Mouse (Mus musculus): Measurements from ENCODE around the gene Golga5. TPM values are rescaled to one million over a fixed set of nuclear protein-coding genes. Genes with fewer than 3 reads are reported as not detected.

Gene Golga5
- total and polyA plus RNA-seq, 2 experiments from 2014 or later: 20.8 to 23.0 TPM

GRCm38 (mm10) chr12:102517647-102518046, 48.7 kb downstream of the Golga5 start:
- 75% methylated on average over 13 of the region's 13 CpGs for WGBS
- DNase-seq (ENCODE audit: low spot score): no peak
- Histone ChIP-seq H3K4me2 (ENCODE audit: low read depth, low read length, poor library complexity, severe bottlenecking) (no peak overlapping the region), H3K27ac (ENCODE audit: low read depth, low read length) (no peak overlapping the region), H3K4me1 (ENCODE audit: insufficient read depth, low read length) (no peaks in the 10 kb centered on the region), H3K4me3 (ENCODE audit: low read depth, low read length) (no peak overlapping the region), H3K27me3 (ENCODE audit: insufficient read depth, low read length) (no peaks in the 10 kb centered on the region), H3K9ac (replicated peaks; ENCODE audit: low read length, poor library complexity, severe bottlenecking) (no peak overlapping the region), H3K36me3 (ENCODE audit: insufficient read depth, low read length) (no peaks in the 10 kb centered on the region), H3K9me3 (ENCODE audit: low read length) (no peaks in the 10 kb centered on the region)
- TF ChIP-seq CTCF (IDR thresholded peaks at IDR 0.05): no peak
- ATAC-seq (ENCODE audit: low FRiP score): no peak

- Histone ChIP-seq H3K27ac (ENCODE audit: low read depth, low read length) (no peak overlapping the region), H3K9ac (replicated peaks; ENCODE audit: low read length, poor library complexity, severe bottlenecking) (no peak overlapping the region), H3K4me3 (ENCODE audit: low read depth, low read length) (no peak overlapping the region), H3K27me3 (ENCODE audit: insufficient read depth, low read length) (no peaks in the 10 kb centered on the region), H3K4me1 (ENCODE audit: insufficient read depth, low read length) (no peaks in the 10 kb centered on the region), H3K4me2 (ENCODE audit: low read depth, low read length, poor library complexity, severe bottlenecking) (no peak overlapping the region), H3K9me3 (ENCODE audit: low read length) (no peaks in the 10 kb centered on the region), H3K36me3 (ENCODE audit: insufficient read depth, low read length) (no peaks in the 10 kb centered on the region)
- 92% methylated on average over 12 of the region's 12 CpGs for whole genome bisulfite sequencing
- DNase-seq (ENCODE audit: low spot score): no peak
- no peak for TF ChIP-seq CTCF (IDR thresholded peaks at IDR 0.05)
- no peak for ATAC-seq (ENCODE audit: low FRiP score)
Observed at GRCm38 (mm10) chr12:102519929-102520720, 51.2 kb downstream of the Golga5 start.

- no peaks in the 10 kb centered on the region for H3K27me3 ChIP-seq (ENCODE audit: insufficient read depth, low read length)
- no peak for TF ChIP-seq CTCF (IDR thresholded peaks at IDR 0.05)
- no peaks in the 10 kb centered on the region for H3K4me1 ChIP-seq (ENCODE audit: insufficient read depth, low read length)
- H3K36me3 ChIP-seq (ENCODE audit: insufficient read depth, low read length): no peaks in the 10 kb centered on the region
- H3K9me3 ChIP-seq (ENCODE audit: low read length): no peaks in the 10 kb centered on the region
- no peak overlapping the region for H3K9ac ChIP-seq (replicated peaks; ENCODE audit: low read length, poor library complexity, severe bottlenecking)
- WGBS: 38% methylated on average over 13 of the region's 13 CpGs
- no peak overlapping the region; the same call in 1 of the 2 replicates for H3K27ac ChIP-seq (ENCODE audit: low read depth, low read length)
- H3K4me3 ChIP-seq (ENCODE audit: low read depth, low read length): no peak overlapping the region
- DNase-seq (ENCODE audit: low spot score): peak; percentile 77
- peak; percentile 34; the same call in 1 of the 2 replicates for ATAC-seq (ENCODE audit: low FRiP score)
- H3K4me2 ChIP-seq (ENCODE audit: low read depth, low read length, poor library complexity, severe bottlenecking): no peak overlapping the region
Observed at GRCm38 (mm10) chr12:102521777-102522319, 52.9 kb downstream of the Golga5 start.

GRCm38 (mm10) chr12:102524216-102524615, 55.3 kb downstream of the Golga5 start:
- H3K9me3 ChIP-seq (ENCODE audit: low read length): no peaks in the 10 kb centered on the region
- no peak for DNase-seq (ENCODE audit: low spot score)
- no peaks in the 10 kb centered on the region for H3K27me3 ChIP-seq (ENCODE audit: insufficient read depth, low read length)
- ATAC-seq (ENCODE audit: low FRiP score): no peak
- no peak overlapping the region for H3K4me2 ChIP-seq (ENCODE audit: low read depth, low read length, poor library complexity, severe bottlenecking)
- no peaks in the 10 kb centered on the region for H3K4me1 ChIP-seq (ENCODE audit: insufficient read depth, low read length)
- TF ChIP-seq CTCF (IDR thresholded peaks at IDR 0.05): no peak
- 70% methylated on average over 3 of the region's 3 CpGs for WGBS
- H3K27ac ChIP-seq (ENCODE audit: low read depth, low read length): no peak overlapping the region
- H3K4me3 ChIP-seq (ENCODE audit: low read depth, low read length): no peak overlapping the region
- no peak overlapping the region for H3K9ac ChIP-seq (replicated peaks; ENCODE audit: low read length, poor library complexity, severe bottlenecking)
- H3K36me3 ChIP-seq (ENCODE audit: insufficient read depth, low read length): no peaks in the 10 kb centered on the region

- Histone ChIP-seq H3K4me2 (ENCODE audit: low read depth, low read length, poor library complexity, severe bottlenecking) (no peak overlapping the region), H3K9me3 (ENCODE audit: low read length) (no peaks in the 10 kb centered on the region), H3K9ac (replicated peaks; ENCODE audit: low read length, poor library complexity, severe bottlenecking) (no peak overlapping the region), H3K27me3 (ENCODE audit: insufficient read depth, low read length) (no peaks in the 10 kb centered on the region), H3K36me3 (ENCODE audit: insufficient read depth, low read length) (no peaks in the 10 kb centered on the region), H3K27ac (ENCODE audit: low read depth, low read length) (no peak overlapping the region), H3K4me3 (ENCODE audit: low read depth, low read length) (no peak overlapping the region), H3K4me1 (ENCODE audit: insufficient read depth, low read length) (no peaks in the 10 kb centered on the region)
- TF ChIP-seq CTCF (IDR thresholded peaks at IDR 0.05): peak; percentile 58
- peak; percentile 68 for DNase-seq (ENCODE audit: low spot score)
- WGBS: 21% methylated on average over 6 of the region's 6 CpGs
- ATAC-seq (ENCODE audit: low FRiP score): no peak
Observed at GRCm38 (mm10) chr12:102524760-102525159, 55.8 kb downstream of the Golga5 start.

GRCm38 (mm10) chr12:102527989-102528388, 59.1 kb downstream of the Golga5 start:
- DNase-seq (ENCODE audit: low spot score) (no peak), ATAC-seq (ENCODE audit: low FRiP score) (no peak)
- WGBS: 74% methylated on average over 5 of the region's 5 CpGs
- Histone ChIP-seq H3K27ac (ENCODE audit: low read depth, low read length) (no peak overlapping the region; the same call in 1 of the 2 replicates), H3K4me1 (ENCODE audit: insufficient read depth, low read length) (no peaks in the 10 kb centered on the region), H3K9me3 (ENCODE audit: low read length) (no peaks in the 10 kb centered on the region), H3K36me3 (ENCODE audit: insufficient read depth, low read length) (no peaks in the 10 kb centered on the region), H3K4me2 (ENCODE audit: low read depth, low read length, poor library complexity, severe bottlenecking) (no peak overlapping the region), H3K4me3 (ENCODE audit: low read depth, low read length) (no peak overlapping the region), H3K27me3 (ENCODE audit: insufficient read depth, low read length) (no peaks in the 10 kb centered on the region), H3K9ac (replicated peaks; ENCODE audit: low read length, poor library complexity, severe bottlenecking) (no peak overlapping the region)
- no peak for TF ChIP-seq CTCF (IDR thresholded peaks at IDR 0.05)

All from midbrain, postnatal 0 days (tissue).